Mouse (Mus musculus) MEL (cell line): ENCODE results near the gene Rims1.

ENCODE experiments used
- BHLHE40 ChIP-seq: IDR thresholded peaks from 2 replicates; pipeline ENCODE4 v1.6.1; 2012; ENCODE audit warnings: low read depth, mild to moderate bottlenecking, inconsistent platforms, low read length, improper control_type of control experiment, borderline replicate concordance
- CTCF ChIP-seq, 3 experiments: IDR thresholded peaks in 2 of 3; conservative IDR thresholded peaks in 1 of 3; 2 replicates each; pipeline ENCODE4 v1.5.1; 2011 to 2012; ENCODE audit warnings: low read length in 3 of 3, low read depth in 2 of 3, mild to moderate bottlenecking in 2 of 3, improper control_type of control experiment in 1 of 3, inconsistent platforms in 1 of 3, mixed read lengths in 1 of 3, moderate library complexity in 1 of 3; ENCODE audit not compliant: control insufficient read depth in 1 of 3, insufficient read depth in 1 of 3, poor library complexity in 1 of 3, severe bottlenecking in 1 of 3
- E2F4 ChIP-seq: IDR thresholded peaks from 2 replicates; pipeline ENCODE4 v1.6.1; 2011; ENCODE audit warnings: low read depth, low read length, improper control_type of control experiment, borderline replicate concordance
- EP300 ChIP-seq, 2 experiments: IDR thresholded peaks; 2 replicates each; pipeline ENCODE4 v1.6.1; 2011; ENCODE audit warnings: improper control_type of control experiment in 2 of 2, low read length in 2 of 2, low read depth in 1 of 2, mild to moderate bottlenecking in 1 of 2
- ETS1 ChIP-seq: IDR thresholded peaks from 2 replicates; pipeline ENCODE4 v1.6.1; 2012; ENCODE audit warnings: low read depth, mild to moderate bottlenecking, inconsistent platforms, low read length, improper control_type of control experiment, moderate library complexity
- HCFC1 ChIP-seq: IDR thresholded peaks from 2 replicates; pipeline ENCODE4 v1.6.1; 2012; ENCODE audit warnings: low read depth, mild to moderate bottlenecking, inconsistent platforms, low read length, improper control_type of control experiment, moderate library complexity
- JUND ChIP-seq: IDR thresholded peaks from 2 replicates; pipeline ENCODE4 v1.6.1; 2011; ENCODE audit warnings: low read depth, mild to moderate bottlenecking, improper control_type of control experiment, low read length
- MAX ChIP-seq: IDR thresholded peaks from 2 replicates; pipeline ENCODE4 v1.6.1; 2011; ENCODE audit warnings: low read length, improper control_type of control experiment
- POLR2A ChIP-seq, 2 experiments: IDR thresholded peaks; 2 replicates each; pipeline ENCODE4 v1.6.1; 2011 to 2012; ENCODE audit warnings: low read length in 2 of 2, mild to moderate bottlenecking in 2 of 2, control low read depth in 1 of 2, improper control_type of control experiment in 1 of 2, low read depth in 1 of 2, moderate library complexity in 1 of 2; ENCODE audit not compliant: control insufficient read depth in 1 of 2, insufficient read depth in 1 of 2, poor library complexity in 1 of 2
- RCOR1 ChIP-seq: IDR thresholded peaks from 2 replicates; pipeline ENCODE4 v1.6.1; 2012; ENCODE audit warnings: low read depth, mild to moderate bottlenecking, inconsistent platforms, low read length, improper control_type of control experiment
- TCF12 ChIP-seq: IDR thresholded peaks from 2 replicates; pipeline ENCODE4 v1.6.1; 2014; ENCODE audit warnings: low read depth, mild to moderate bottlenecking, inconsistent platforms, low read length, improper control_type of control experiment, moderate library complexity
- USF2 ChIP-seq, 2 experiments: IDR thresholded peaks; 2 replicates each; pipeline ENCODE4 v1.6.1; 2011 to 2012; ENCODE audit warnings: improper control_type of control experiment in 2 of 2, low read length in 2 of 2, borderline replicate concordance in 1 of 2, inconsistent platforms in 1 of 2, low read depth in 1 of 2, mild to moderate bottlenecking in 1 of 2; ENCODE audit not compliant: insufficient read depth in 1 of 2
- ZC3H11A ChIP-seq: IDR thresholded peaks from 2 replicates; pipeline ENCODE4 v1.6.1; 2012; ENCODE audit warnings: low read depth, mild to moderate bottlenecking, inconsistent platforms, low read length, improper control_type of control experiment
- ZNF384 ChIP-seq: IDR thresholded peaks from 2 replicates; pipeline ENCODE4 v1.6.1; 2012; ENCODE audit warnings: low read depth, mild to moderate bottlenecking, inconsistent platforms, low read length, improper control_type of control experiment

- TF ChIP-seq EP300 (IDR thresholded peaks at IDR 0.05; ENCODE audit: low read depth in 1 of 2, low read length in 2 of 2) (no peak), CTCF (IDR thresholded peaks at IDR 0.05 in 2 of 3, conservative IDR thresholded peaks at IDR 0.05 in 1 of 3; ENCODE audit: control insufficient read depth in 1 of 3, insufficient read depth in 1 of 3, low read depth in 2 of 3, low read length in 3 of 3, poor library complexity in 1 of 3, severe bottlenecking in 1 of 3) (no peak), JUND (no peak), HCFC1 (no peak), USF2 (IDR thresholded peaks at IDR 0.05; ENCODE audit: borderline replicate concordance in 1 of 2, insufficient read depth in 1 of 2, low read depth in 1 of 2, low read length in 2 of 2) (no peak), ZNF384 (no peak), ETS1 (no peak), ZC3H11A (no peak), E2F4 (no peak), RCOR1 (no peak), TCF12 (no peak), POLR2A (IDR thresholded peaks at IDR 0.05; ENCODE audit: control insufficient read depth in 1 of 2, insufficient read depth in 1 of 2, low read depth in 1 of 2, low read length in 2 of 2, poor library complexity in 1 of 2) (no peak), BHLHE40 (no peak), MAX (no peak)
Measured at GRCm38 (mm10) chr1:22476220-22476619, 329.6 kb downstream of the Rims1 start.
